Mouse (Mus musculus) neural tube, embryonic 12.5 days (tissue): ENCODE results near the gene Rhbdf2. TPM values are rescaled to one million over a fixed set of nuclear protein-coding genes. Genes with fewer than 3 reads are reported as not detected.

ENCODE experiments used
- ATAC-seq: fragments of 200-750 bp; cut with Nextera tagmentation; 2 replicates; pipeline ENCODE4 v1.8.0; 2017; ENCODE audit warnings: low read depth, mild to moderate bottlenecking, moderate TSS enrichment, moderate library complexity; ENCODE audit not compliant: low FRiP score
- H3K27ac ChIP-seq: fragments of 300-500 bp; sonication (generic); 2 replicates; pipeline ENCODE4 v1.5.1; 2016
- H3K27me3 ChIP-seq: fragments of 300-500 bp; sonication (generic); replicated peaks from 2 replicates; pipeline ENCODE4 v1.6.1; 2016; ENCODE audit warnings: mild to moderate bottlenecking
- H3K36me3 ChIP-seq: fragments of 300-500 bp; sonication (generic); 2 replicates; pipeline ENCODE4 v1.6.1; 2016; ENCODE audit warnings: mild to moderate bottlenecking
- H3K4me1 ChIP-seq: fragments of 300-500 bp; sonication (generic); 2 replicates; pipeline ENCODE4 v1.6.1; 2016
- H3K4me2 ChIP-seq: fragments of 300-500 bp; sonication (generic); replicated peaks from 2 replicates; pipeline ENCODE4 v1.6.1; 2016; ENCODE audit warnings: mild to moderate bottlenecking
- H3K4me3 ChIP-seq: fragments of 300-500 bp; sonication (generic); 2 replicates; pipeline ENCODE4 v1.5.1; 2016
- H3K9ac ChIP-seq: fragments of 300-500 bp; sonication (generic); 2 replicates; pipeline ENCODE4 v1.6.1; 2016; ENCODE audit warnings: mild to moderate bottlenecking
- H3K9me3 ChIP-seq: fragments of 300-500 bp; sonication (generic); 2 replicates; pipeline ENCODE4 v1.6.1; 2016; ENCODE audit warnings: mild to moderate bottlenecking
- WGBS: fragments of 180-500 bp; shearing (Covaris S2); methylation state at CpG from one replicate; pipeline ENCODE4 v1.1.7; 2016; 5-methylcytosine and 5-hydroxymethylcytosine counted together
- polyA plus RNA-seq: library from polyadenylated mRNA; unstranded; fragments of >200 nt; fragmentation: Nextera tagmentation; extraction: Ambion mirVana; gene quantifications from 2 replicates; pipeline ENCODE4 v1.2.1, GENCODE M21; 2016

The Rhbdf2 gene
- polyA plus RNA-seq, 1 experiment from 2014 or later = 6.5 TPM

DNA sequence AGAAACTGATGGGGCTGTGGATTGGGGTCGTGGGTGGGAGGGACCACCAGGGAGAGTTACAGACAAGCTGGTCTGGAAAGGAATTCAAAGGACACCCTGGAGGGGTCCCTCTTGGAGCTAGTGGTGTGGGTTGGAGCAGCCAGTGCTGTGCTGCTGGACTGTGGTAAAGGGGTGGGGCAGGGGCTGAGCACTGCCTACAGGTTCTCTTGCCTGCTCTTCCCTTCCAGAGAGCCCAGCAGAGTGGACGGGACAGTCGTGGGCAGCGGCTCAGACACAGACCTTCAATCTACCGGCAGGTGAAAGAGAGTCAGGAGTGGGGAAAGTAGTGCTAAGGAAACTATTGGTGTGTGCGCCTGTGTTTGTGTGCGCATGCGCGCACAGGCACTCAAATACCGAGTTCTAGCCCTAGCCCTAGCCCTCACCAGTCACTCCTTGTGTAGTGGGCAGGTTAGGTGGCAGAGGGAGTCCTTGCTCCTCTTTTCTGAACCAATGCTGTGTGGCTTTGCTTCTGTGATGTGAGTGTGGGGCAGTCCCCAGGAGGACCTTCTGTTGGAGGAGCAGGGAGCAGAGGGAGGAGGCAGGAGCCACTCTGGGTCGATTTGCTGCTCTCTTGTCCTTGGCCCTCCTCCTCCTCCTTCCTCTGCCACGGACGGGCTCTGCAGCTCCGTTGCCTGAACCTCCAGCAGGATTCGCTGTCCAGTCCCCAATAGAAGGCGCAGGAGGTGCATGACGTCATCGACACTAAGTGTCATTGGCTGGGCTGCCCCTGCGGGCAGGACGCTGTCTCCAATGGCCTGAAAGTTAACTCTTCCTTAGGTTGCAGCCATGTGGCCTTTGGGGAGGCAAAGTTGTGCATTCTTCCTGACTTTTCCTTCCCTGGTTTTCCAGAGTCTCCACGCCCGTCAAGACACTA, 30.7 kb upstream of the Rhbdf2 start:
- 0 out of 2 replicates have a peak overlapping the region, but pooled peaks have one; percentile 29 for H3K9ac ChIP-seq
- 12% methylated on average over 22 of the region's 22 CpGs for whole genome bisulfite sequencing
- H3K36me3 ChIP-seq = no peaks in the 10 kb centered on the region
- peak overlapping the region; percentile 86; the same call in 1 of the 2 replicates for H3K27ac ChIP-seq
- no peaks in the 10 kb centered on the region for H3K9me3 ChIP-seq
- peak overlapping the region; percentile 62 for H3K4me2 ChIP-seq
- peaks cover 32% of the 10 kb centered on the region for H3K27me3 ChIP-seq
- peaks cover 61% of the 10 kb centered on the region for H3K4me1 ChIP-seq
- H3K4me3 ChIP-seq = peak overlapping the region; percentile 23; the same call in 1 of the 2 replicates
- ATAC-seq = peak; percentile 65

DNA sequence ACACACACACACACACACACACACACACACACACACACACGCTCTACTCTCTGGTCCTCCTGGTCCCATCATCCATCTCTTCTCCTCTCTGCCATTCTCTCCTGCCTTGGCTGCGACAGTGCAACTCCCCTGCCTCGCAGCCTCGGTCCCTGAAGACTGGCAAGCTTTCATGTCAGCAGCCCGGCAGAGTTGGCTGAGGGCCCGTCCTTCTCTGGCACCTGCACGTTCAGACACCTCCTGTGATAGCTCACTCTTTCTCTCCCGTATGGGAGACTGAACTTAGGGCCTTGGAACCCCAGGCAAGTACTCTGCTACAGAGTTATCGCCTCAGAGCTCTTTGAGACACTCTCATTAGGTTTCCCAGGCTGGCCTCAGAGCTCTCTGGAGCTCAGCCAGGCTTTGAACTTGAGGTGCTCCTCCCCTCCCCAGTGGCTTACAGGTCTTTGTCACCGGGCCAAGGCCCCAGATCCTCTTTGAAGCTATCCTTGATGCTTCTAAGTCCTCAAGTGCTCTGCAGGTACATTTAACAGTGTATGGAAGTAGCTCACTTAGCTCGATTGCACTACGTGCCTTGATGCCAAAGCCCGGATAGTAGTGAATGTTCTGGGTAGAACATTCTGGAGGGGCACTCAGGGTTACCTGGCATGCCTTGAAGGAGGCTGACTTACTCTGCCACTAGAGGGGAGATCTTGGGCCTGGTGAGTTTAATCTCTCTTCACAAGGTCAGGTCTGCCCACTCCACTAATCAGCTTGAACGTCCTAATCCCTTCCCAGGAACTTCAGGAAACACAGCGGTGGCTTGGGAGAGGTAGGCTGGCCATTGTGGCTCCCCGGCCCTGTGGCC, 29.8 kb upstream of the Rhbdf2 start:
- H3K9ac ChIP-seq = 0 out of 2 replicates have a peak overlapping the region, but pooled peaks have one; percentile 29
- H3K4me1 ChIP-seq = peaks cover 60% of the 10 kb centered on the region
- no peak overlapping the region for H3K4me3 ChIP-seq
- peaks cover 42% of the 10 kb centered on the region for H3K27me3 ChIP-seq
- 84% methylated on average over 16 of the region's 16 CpGs for WGBS
- no peaks in the 10 kb centered on the region for H3K9me3 ChIP-seq
- peak overlapping the region; percentile 62; the same call in 1 of the 2 replicates for H3K4me2 ChIP-seq
- no peaks in the 10 kb centered on the region for H3K36me3 ChIP-seq
- ATAC-seq = no peak
- H3K27ac ChIP-seq = no peak overlapping the region

DNA sequence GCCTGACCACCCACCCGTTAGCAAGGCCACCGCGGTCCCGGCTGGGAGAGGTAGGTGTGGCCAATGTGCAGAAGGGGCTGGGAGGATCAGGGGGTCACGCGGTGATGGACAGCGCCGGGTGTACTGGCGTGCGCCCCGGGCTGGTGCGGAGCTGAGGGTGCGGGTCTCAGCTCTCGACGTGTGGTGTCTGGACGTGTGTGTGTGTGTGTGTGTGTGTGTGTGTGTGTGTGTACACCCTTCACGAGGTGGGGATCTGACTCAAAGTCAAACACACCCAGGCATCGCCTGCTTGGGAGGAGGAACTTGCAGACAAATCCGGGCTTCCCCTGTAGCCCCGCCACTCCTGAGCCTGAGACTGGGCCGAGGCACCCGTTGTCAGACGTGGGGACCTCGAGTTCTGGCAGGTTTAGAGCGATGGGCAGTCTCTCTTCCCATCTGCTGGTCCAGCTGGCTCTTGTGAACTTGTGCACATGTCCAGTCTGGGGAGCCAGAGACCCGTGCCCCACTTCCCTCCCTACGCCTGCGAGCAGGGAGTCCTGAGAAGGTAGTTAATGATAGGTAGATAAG, 27.5 kb upstream of the Rhbdf2 start, which contains the start of gene Cygb:
Gene Cygb, minus strand, starts transcription at position 59 of the 567 bp plus-strand sequence.
- no peak within 1 kb of the TSS for H3K27ac ChIP-seq
- H3K36me3 ChIP-seq = no peaks in the 10 kb centered on the region
- WGBS = 5% methylated on average over 27 of the region's 28 CpGs
- H3K4me3 ChIP-seq = peak within 1 kb of the TSS; percentile 45
- H3K4me2 ChIP-seq = peak within 1 kb of the TSS; percentile 80
- peaks cover 43% of the 10 kb centered on the region for H3K4me1 ChIP-seq
- H3K9ac ChIP-seq = peak within 1 kb of the TSS; percentile 71
- peaks cover 58% of the 10 kb centered on the region for H3K27me3 ChIP-seq
- H3K9me3 ChIP-seq = no peaks in the 10 kb centered on the region
- ATAC-seq = no peak

DNA sequence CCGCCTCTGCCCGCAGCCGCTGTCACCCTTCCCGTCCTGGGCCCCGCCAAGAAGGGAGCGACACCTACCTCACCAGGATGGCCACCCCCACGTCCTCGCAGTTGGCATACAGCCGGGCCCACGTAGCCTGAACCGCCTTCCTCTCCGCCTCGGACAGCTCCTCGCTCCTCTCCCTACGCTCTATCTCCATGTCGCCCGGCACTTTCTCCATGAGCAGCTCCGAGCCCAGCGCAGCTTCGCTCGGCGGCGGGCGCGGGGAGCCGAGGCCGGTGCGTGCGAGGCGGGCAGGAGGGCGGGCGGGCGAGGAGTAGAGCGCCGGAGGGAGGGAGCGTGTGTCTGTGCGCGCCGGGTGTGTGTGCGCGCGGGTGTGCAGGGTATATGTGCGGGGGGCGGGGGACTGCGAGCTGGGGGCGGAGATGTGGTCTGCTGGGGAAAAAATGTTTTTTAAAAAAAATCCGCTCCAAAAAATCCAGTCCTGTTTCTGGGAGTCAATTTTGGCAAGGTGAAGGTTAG, 26.9 kb upstream of the Rhbdf2 start:
- Histone ChIP-seq H3K27me3 (peaks cover 60% of the 10 kb centered on the region), H3K9ac (peak overlapping the region; percentile 71), H3K4me3 (peak overlapping the region; percentile 45), H3K36me3 (no peaks in the 10 kb centered on the region), H3K9me3 (no peaks in the 10 kb centered on the region), H3K27ac (no peak overlapping the region), H3K4me1 (peaks cover 43% of the 10 kb centered on the region), H3K4me2 (peak overlapping the region; percentile 80)
- WGBS = under 1% methylated on average over 47 of the region's 47 CpGs
- no peak for ATAC-seq

DNA sequence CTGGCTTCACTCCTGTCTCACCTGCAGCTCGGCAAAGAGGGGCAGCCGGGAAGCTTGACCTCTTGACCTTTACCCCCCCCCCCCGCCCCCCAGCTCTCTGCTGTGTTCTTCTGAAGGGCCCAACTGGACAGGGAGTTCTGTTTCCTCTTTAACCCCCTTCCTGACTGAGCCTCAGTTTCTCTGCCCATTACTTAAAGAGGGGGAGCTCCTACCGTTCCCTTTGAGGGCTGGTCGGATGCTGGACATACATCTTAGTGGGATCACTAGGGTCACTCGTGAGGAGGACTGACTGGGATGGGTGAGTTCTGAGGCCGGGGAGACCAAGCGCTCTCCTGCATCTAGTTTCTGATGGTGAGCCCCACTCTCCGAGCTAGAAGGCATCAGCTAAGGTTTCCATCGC, 26.4 kb upstream of the Rhbdf2 start, which contains the start of gene Prcd:
Gene Prcd, plus strand, starts transcription at position 301 of the 400 bp plus-strand sequence.
- no peak within 1 kb of the TSS for H3K27ac ChIP-seq

DNA sequence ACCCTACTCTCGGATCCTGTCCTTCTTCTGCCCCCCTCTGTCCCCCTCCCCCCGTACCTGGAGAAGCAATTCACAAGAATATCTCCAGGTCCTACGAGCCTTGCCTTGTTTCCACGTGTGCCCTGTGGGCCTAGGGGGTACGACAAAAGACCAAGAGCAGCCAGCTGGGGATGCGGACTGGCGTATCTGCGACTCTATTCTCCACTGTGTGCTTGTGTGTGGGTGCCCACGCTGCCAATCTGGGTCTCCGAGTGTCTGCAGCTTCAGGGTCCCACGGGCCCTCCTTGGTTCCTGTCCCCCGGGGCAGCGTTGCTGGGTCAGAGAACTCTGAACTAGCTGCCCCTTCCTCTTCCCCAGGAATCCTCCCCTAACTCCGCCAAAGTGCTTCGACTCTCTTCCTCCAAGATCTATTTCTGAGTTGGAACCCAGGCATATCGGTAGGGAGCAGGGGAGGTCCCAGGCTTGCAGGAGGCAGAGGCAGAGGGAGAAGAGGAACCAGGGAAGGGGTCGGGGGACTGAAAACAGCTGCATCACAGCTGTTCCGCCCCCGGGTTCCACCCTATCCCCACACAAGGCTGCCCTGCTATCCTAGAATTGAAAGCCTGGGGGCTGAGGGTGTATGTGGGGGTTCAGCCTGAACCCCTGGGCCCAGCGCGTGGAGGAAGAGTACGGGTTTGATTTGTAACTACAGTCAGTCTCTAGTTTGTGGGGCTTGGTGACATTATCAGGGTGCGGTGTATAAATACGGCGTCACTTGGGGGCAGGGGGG, 25.7 kb upstream of the Rhbdf2 start:
- ATAC-seq = no peak
- H3K27me3 ChIP-seq = peaks cover 60% of the 10 kb centered on the region
- peak overlapping the region; percentile 71; the same call in 1 of the 2 replicates for H3K9ac ChIP-seq
- no peak overlapping the region for H3K27ac ChIP-seq
- peaks cover 39% of the 10 kb centered on the region for H3K4me1 ChIP-seq
- H3K36me3 ChIP-seq = no peaks in the 10 kb centered on the region
- peak overlapping the region; percentile 45; the same call in 1 of the 2 replicates for H3K4me3 ChIP-seq
- no peaks in the 10 kb centered on the region for H3K9me3 ChIP-seq
- WGBS = 66% methylated on average over 25 of the region's 25 CpGs
- peak overlapping the region; percentile 80 for H3K4me2 ChIP-seq

More for the DNA sequence above, 26.4 kb upstream of the Rhbdf2 start, which contains the start of gene Prcd:
- peaks cover 44% of the 10 kb centered on the region for H3K4me1 ChIP-seq
- H3K9me3 ChIP-seq = no peaks in the 10 kb centered on the region
- ATAC-seq = no peak
- no peaks in the 10 kb centered on the region for H3K36me3 ChIP-seq
- peak within 1 kb of the TSS; percentile 71 for H3K9ac ChIP-seq
- WGBS = 6% methylated on average over 10 of the region's 10 CpGs
- H3K4me2 ChIP-seq = peak within 1 kb of the TSS; percentile 80
- peak within 1 kb of the TSS; percentile 45 for H3K4me3 ChIP-seq
- peaks cover 60% of the 10 kb centered on the region for H3K27me3 ChIP-seq

DNA sequence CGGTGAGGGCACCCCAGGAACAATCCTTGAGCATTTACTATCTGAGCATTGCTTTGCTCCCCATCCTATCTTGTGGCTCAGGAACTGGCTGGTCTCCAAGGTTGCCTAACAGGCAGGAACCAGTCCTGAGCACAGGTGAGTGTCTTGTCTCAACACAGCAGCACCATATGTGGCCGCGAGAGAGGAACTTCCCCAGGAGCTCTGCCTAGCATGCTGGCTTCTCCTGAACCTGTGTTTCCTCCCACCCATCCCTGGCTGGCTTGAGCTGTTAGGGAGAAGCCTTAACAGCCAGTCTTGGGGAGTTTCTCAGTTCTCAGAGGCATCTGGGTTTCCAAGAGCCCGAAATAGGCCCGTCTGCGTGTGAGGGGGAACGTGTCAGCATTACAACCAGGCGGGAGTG, 24.5 kb upstream of the Rhbdf2 start:
- no peak overlapping the region for H3K4me2 ChIP-seq
- no peaks in the 10 kb centered on the region for H3K9me3 ChIP-seq
- H3K36me3 ChIP-seq = no peaks in the 10 kb centered on the region
- H3K9ac ChIP-seq = no peak overlapping the region
- H3K27me3 ChIP-seq = peaks cover 59% of the 10 kb centered on the region
- H3K27ac ChIP-seq = no peak overlapping the region
- ATAC-seq = no peak
- H3K4me1 ChIP-seq = peaks cover 32% of the 10 kb centered on the region
- no peak overlapping the region for H3K4me3 ChIP-seq
- WGBS = 84% methylated on average over 8 of the region's 8 CpGs

DNA sequence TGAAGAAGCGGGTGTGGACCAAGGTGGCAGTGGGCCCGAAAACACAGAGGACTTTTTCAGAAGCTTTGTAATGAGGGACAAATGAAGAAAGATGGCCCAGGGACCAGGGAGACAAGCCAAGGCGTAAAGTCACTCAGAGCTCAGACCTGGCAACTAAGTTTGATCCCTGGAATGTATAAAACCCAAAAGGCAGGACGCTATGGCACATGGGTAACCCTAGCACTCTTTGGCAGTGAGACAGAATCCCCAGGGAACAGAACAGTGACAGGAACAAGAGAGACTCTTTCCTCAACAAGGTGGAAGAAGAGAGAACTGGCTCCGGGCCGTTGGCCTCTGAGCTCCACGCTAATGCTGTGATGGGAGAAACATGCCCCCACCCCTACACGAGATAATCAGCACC, 24.0 kb upstream of the Rhbdf2 start:
- H3K4me3 ChIP-seq = no peak overlapping the region
- no peaks in the 10 kb centered on the region for H3K36me3 ChIP-seq
- no peak for ATAC-seq
- H3K4me1 ChIP-seq = peaks cover 32% of the 10 kb centered on the region
- no peak overlapping the region for H3K9ac ChIP-seq
- WGBS = 87% methylated on average over 8 of the region's 8 CpGs
- H3K4me2 ChIP-seq = no peak overlapping the region
- peaks cover 58% of the 10 kb centered on the region for H3K27me3 ChIP-seq
- no peaks in the 10 kb centered on the region for H3K9me3 ChIP-seq
- no peak overlapping the region for H3K27ac ChIP-seq

DNA sequence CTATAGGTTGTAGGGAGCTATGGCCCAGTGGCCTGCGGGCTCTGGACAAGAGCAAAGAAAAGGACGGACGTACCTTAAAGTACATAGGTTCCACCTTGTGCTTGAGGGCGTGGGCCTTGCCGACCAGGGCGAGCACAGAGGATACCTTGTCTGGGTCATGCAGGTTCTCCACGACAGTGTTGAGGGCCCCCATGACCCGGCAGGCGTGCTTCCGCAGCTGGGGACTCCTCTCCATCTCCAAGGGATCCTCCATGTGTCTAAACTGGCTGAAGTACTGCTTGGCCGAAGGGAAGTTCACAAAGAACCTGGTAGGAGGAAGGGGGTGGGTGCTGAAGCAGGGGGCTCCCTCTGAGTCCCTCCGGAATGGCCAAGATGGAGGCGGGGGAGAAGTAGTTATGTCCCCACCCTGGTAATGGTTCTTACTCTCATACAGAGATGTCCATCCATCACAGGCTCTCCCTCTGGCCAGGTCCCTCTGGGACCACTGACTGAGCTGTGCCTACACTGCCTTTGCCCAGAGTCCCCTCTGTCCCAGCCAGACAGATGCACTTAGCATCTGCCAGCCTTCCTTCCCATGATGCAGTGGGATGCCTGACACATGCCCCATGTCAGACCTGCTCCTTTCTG, 23.0 kb upstream of the Rhbdf2 start:
- H3K27me3 ChIP-seq = peaks cover 55% of the 10 kb centered on the region
- H3K9me3 ChIP-seq = no peaks in the 10 kb centered on the region
- no peak overlapping the region for H3K4me2 ChIP-seq
- ATAC-seq = no peak
- no peak overlapping the region for H3K4me3 ChIP-seq
- H3K27ac ChIP-seq = no peak overlapping the region
- H3K9ac ChIP-seq = no peak overlapping the region
- no peaks in the 10 kb centered on the region for H3K36me3 ChIP-seq
- WGBS = 88% methylated on average over 13 of the region's 13 CpGs
- H3K4me1 ChIP-seq = peaks cover 32% of the 10 kb centered on the region

DNA sequence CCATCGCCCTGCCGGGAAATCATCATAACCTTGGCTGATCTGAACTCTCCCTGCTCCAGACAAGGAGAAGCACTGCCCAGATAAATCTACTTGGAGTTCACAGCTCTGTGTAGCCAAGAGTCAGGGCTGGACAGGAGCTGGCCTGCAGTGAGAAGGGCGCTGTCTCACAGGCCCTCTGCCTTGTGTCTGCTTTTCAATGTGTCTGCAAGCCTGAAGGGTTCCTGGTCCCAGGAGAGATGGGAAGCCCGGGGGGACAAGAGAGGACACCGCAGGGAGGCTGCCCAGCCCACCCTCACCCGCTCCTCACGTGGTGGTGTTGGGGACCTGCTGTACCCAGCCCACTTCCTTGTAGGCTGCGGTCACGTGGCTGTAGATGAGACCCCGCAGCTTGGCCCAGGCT, 22.2 kb upstream of the Rhbdf2 start:
- no peak for ATAC-seq
- H3K4me2 ChIP-seq = no peak overlapping the region
- no peak overlapping the region for H3K27ac ChIP-seq
- no peaks in the 10 kb centered on the region for H3K9me3 ChIP-seq
- H3K4me1 ChIP-seq = peaks cover 34% of the 10 kb centered on the region
- no peaks in the 10 kb centered on the region for H3K36me3 ChIP-seq
- peak overlapping the region; percentile 22; the same call in 1 of the 2 replicates for H3K9ac ChIP-seq
- WGBS = 77% methylated on average over 10 of the region's 10 CpGs
- peaks cover 46% of the 10 kb centered on the region for H3K27me3 ChIP-seq
- H3K4me3 ChIP-seq = no peak overlapping the region
